Mouse (Mus musculus): ENCODE data around the gene Pik3r5.

Gene Pik3r5

DNA sequence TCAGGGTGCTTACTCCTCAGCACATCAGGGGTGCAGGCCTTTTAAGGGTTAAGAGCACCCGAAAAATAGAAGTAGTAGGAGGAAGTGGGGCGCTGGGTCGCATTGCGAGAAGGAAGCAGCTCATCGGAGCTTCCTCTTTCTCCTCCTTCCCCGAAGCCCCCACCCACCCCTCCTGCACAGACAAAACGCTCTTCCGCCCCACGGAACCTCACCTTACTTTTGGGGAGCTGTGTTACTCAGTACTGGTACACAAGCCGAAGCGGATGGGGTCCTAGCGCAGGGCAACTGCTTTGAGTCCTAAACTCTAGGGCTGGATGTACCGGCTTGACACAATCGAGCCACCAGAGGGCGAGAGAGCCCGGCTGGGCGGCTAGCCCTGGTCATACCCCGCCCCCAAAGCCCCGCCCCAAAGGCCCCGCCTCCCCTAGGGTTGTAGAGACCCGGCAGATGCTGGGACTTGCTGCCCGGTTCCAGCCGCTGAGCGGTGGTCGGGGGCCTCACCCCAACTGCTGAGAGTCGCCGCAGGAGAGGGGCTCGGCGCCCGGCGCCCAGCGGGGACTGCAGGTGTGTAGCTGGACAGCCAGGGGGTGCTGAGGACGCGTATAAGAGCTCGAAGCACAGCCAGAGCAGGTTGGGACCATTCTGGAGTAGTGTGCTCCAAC is at the start of gene Pik3r5:
Gene Pik3r5 (plus strand): TSS at position 423 of the 662 bp plus-strand sequence.
- CTCF ChIA-PET = no interaction called here

DNA sequence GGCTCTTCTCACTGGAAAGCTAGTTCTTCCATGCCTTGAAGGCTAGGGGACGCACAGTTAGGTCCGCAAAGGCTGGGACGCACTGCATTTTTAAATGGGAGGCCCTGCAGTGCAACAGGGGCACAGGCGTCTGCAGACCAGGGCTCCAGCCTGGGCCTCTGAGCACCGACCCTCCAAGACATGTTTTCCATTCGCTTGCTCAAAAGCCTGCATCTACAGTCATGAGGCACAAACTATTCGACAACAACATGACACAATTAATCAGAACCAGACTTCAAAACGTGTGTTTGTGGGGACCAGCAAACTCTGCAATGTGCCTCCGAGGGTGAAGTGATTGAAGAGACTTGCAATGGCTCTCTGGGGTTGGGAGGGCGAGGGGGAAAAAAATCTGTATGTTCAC is 48.4 kb upstream of the Pik3r5 start:
- CTCF ChIA-PET = no interaction called here

DNA sequence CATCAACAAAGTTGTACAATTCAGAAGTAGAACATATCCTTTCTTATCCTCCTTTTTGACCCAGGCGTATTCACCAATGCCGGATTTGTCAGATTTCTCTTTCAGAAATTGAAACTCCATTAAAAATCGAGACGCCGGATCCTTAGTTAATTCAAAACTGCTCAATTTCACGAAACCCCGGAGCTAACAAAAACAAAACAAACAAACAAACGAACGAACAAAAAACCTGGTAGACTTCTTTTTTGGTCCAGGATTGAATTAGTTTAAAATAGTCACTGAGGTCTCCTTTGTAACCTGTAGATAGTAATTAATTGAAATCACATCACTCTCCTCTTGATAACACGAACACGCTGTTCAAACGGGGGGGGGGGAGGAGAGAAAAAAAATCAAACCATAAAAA is 47.8 kb upstream of the Pik3r5 start:
- CTCF ChIA-PET = interaction anchor here (0.7 kb wide), 1 partner anchor 41 kb away, joined by 4 read pairs; no protein-coding TSS in a partner anchor

DNA sequence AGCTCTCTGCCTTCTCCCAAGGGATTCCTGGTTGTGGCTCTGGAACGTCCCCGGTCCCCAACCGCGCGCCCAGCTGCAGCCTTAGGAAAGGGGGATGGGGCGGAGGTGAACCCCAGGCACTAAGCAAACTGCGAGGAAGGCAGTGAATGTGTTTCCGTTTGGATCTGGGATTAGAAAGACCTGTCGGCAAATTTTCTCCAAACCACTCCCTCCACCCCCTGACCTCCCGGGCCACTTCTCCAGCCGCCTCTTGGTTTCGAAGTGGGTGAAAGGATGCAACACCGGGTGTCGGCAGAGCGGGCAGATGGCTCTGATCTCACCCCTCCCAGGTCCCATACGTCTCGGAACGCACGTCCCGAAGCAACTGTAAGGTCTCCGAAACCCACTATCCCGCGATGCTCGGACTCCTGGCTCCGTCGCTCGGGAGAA is 47.3 kb upstream of the Pik3r5 start:
- CTCF ChIA-PET = interaction anchor here (0.7 kb wide), 1 partner anchor 41 kb away, joined by 4 read pairs; no protein-coding TSS in a partner anchor

DNA sequence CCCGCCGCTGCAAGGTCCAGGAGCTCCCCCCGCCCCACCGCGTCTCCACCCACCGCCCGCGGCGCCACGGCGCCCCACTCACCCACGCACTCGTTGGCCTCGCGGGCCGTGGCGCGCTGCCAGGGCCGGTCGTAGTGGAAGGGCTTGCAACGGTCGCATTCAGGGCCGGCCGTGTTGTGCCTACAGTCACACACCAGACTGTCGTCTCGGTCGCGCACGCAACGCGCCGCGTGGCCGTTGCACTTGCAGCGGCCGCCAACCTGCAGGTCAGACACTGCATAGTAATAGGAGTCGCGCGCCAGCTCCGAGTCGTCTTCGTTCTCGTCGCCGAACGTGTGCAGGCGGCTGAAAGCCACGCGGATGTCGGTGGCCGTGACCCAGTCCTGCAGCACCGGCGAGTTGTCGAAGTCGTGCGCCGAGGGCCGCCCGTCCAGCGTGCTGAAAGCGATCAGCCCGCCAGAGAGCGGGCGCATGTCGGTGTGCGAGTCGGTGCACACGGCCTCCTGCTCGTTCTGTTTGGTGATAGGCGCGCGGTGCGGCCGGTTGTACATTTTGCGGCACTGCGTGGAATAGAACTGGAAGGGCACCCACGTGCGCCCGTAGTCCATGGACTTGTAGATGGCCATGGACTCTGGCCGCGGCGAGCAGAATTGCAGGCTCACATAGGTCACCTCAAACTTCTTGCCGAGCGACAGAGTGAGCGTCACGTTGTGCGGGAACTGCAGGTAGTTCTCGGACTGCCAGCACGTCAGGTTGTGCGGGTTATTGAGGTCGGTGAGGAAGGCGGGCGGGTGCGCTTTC is 46.7 kb upstream of the Pik3r5 start:
- CTCF ChIA-PET = no interaction called here

DNA sequence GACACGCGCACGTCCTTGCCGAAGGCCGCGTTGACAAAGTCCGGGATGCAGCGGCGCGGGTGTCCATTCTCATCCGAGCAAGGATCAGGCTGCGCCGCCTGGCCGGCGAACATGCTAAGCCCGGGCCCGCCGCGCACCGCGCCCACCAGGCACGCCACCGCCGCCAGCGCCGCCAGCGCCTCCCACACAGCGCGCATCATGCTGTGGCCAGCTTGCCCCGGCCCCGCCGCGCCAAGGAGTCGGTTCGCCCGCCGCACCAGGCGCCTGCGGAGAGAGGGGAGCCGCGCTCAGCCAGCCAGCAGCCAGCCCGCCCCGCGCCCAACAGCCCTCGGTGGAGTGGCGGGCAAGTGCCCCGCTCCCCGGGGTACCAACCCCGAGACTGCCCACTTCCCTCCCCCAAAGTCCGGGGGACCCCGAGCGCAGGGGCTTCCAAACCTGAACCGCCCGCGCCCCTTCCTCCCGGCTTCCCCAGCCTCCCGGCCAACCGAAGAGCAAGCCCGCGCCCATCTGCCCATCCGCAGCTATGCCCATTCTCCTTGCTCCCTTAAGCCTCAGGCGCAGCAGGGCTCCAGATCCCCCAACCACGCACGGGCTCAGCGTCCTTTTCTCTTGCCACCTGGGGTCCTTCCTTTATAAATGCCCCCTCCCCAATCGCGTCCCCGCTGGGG is 45.9 kb upstream of the Pik3r5 start:
- CTCF ChIA-PET = no interaction called here

DNA sequence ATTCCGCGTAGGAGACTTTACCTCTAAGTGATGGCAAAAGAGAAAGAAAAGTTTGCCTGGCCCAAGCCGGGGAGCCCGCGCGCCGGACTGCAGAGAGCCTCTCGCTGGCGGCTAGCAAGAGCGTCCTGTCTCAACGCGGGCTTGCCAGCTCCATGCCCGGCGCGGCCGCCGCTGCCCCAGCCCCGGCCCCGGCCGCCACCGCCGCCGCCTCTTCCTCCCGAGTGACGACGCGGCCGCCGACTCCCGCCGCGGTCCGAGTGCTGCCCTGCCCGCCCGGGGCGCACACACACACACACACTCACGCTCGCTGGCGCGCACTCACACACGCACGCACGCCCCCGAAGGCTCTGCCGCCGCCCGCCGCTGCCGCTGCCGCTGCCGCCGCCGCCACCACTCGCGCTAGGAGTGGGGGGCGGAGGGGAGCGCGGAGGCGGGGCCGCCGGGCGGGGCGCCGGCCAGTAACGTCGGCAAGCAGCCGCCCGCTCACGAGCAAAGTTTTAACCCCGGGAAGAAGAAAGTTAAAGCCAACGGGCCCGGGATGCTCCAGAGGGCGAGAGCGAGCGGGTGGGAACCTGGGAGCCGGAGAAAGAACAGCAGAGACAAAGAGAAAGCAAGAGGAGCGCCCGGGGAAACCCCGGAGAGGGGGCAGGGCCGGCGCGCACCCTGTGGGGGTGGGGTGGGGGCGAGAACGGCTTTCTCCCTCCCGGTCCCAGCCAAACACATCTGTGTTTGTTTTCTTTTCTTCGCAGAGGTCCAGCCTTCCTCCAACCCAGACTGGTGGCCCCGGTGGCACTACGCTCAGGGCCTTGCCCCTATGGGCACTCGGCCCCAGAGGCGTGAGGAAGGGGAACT is 45.1 kb upstream of the Pik3r5 start:
- CTCF ChIA-PET = interaction anchor here (0.7 kb wide), 1 partner anchor 20 kb away, joined by 4 read pairs; no protein-coding TSS in a partner anchor

DNA sequence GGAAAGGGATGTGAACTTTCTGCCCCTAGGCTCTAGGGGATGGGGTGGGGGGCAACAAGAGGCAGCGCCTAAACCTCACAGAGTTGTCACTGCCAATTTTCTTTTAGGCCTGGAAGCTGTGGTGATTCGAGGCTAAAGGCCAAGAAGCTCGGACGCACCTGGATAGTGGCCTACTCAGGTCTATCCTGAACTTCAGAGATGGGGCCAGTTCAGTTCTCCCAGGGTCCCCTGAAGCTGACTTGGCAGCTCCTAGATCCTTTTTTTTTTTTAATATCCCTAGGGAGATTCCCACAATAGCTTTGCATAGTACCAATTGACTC is 44.5 kb upstream of the Pik3r5 start:
- CTCF ChIA-PET = interaction anchor here (0.7 kb wide), 1 partner anchor 20 kb away, joined by 4 read pairs; no protein-coding TSS in a partner anchor

DNA sequence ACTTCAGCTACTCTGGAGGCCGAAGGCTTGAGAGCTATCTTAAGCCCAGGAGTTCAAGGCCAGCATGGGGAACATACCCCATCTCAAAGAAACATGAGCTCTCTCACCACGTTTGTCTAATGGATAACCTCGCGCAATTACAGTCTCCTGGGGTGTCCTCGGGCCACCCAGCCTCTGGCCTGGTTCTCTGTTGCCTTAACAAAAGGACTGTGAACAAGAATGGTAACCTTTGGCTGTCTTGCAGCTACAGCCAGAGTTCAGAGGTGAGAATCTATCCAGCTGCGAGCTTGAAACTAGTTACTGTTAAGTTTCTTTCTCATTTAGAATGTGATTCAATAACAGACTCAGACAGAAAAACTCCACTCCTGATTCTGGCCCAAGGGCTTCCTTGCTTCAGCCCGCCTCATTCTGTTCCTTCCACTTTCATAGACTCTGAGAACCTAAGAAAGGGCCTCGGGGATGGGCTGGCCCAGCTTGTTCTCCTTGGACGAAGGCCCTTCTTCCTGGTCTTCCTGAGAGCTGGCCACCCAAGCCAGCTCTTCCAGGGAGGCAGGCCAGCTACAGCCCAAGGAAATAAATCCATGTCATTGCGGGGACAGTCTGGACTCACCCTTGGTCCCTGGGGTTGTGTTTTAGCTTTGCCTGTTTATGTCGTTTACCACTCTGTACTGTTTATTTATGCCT is 43.8 kb upstream of the Pik3r5 start:
- CTCF ChIA-PET = no interaction called here

DNA sequence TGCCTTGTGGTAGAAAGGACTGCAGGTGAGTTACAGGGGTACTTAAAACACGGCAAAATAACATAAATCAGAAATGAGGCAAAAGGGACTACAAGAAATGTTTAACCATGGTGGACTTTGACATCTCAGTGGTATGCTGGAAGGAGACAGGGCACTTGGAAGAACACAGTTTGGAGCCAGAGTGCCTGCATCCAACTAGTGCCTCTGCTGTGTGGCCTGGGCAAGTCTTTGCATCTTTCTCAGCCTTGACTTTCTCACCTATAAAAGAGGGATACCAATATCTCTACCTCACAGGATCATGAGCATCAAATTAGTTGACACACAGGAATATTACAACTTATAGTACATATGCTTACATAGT is 43.3 kb upstream of the Pik3r5 start:
- CTCF ChIA-PET = no interaction called here

DNA sequence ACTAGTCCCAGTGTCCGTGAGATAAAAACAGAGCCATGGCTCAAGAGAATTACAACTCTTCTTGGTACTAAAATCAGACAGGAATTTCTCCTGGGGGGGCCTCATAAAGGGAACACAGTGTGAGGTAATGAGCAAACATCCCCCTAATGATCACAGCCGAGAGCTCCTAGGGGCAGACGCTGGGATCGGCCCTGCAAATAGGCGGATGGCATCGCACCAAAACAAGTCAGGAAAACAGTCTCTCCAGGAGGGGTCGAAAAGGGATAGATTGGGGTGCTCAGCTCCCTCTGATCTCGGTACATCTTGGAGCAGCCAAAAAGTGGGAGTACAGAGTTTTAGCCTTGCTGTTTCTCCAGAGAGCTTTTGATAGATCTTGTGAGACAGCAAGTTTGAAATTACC is 42.3 kb upstream of the Pik3r5 start:
- CTCF ChIA-PET = interaction anchor here (0.8 kb wide), 1 partner anchor 269 kb away, joined by 5 read pairs; no protein-coding TSS in a partner anchor

DNA sequence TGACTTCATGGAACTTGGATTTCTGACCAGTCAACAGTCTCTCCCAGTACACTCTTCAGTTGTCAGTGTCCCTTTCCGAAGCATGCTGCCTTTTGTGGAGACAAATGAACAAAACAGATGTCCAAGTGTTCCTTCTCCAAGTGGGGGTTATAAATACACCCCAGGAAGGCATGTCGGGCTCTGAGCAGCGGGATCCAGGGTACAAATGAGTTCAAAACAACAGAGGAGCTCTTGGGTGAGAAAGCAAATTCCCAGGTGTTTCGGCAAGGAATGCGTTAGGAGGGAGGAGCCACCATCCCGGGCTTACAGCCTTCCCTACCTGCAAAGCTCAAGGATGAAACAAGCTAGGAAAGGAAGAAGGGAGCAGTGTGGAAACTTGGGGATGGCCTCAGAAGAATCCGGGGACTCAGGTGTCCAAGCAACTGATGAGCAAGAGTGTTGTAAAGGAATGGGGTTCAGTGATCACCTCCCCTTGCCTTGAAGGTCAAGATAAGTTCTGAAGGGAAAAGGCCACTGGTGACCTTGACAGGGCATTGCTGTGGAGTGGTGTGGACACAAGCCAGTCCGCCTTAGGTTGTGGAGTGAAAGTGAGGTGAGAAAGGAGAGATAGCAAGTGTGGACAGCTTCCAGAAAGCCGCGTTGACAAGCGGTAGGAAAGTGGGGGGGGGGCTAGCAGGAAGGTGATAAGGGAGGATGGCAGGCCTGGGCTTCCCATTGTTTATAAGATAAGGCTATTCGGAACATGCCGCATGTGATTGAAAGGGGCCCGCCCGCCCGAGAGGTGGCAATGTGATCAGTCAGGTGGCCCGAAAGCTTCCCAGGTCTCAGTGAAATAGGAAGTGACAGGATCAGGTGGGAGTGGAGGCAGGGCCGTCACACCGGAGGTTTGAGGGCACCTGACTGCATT is 41.3 kb upstream of the Pik3r5 start:
- CTCF ChIA-PET = interaction anchor here (0.8 kb wide), 1 partner anchor 270 kb away, joined by 5 read pairs; no protein-coding TSS in a partner anchor

DNA sequence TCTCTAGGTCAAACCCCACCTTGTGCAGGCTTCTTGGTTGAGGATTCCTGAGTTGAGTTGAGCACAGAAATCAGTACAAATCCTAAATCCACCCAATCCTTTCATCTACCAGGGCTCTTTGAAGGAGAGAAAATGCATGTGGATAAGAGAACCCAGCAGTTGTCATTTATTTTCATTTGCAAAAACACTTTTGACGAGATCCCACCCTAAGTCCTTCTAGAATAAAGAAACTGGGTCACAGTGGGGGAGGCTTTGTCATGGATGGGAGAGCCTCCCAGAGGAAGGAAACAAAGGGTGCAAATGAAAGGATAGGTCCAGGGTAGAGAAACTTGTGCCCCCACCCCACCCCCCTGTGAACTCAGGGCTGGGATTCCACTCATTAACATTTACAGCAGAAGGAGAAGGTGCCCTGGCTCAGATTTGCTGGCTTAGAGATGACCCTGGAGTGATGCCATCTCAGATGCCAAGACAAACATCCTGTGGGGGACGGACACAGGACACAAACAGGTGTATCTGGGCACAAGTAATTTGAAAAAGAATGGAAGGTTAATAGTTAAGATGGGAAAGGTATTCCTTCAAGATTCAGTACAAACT is 37.9 kb upstream of the Pik3r5 start:
- CTCF ChIA-PET = no interaction called here

DNA sequence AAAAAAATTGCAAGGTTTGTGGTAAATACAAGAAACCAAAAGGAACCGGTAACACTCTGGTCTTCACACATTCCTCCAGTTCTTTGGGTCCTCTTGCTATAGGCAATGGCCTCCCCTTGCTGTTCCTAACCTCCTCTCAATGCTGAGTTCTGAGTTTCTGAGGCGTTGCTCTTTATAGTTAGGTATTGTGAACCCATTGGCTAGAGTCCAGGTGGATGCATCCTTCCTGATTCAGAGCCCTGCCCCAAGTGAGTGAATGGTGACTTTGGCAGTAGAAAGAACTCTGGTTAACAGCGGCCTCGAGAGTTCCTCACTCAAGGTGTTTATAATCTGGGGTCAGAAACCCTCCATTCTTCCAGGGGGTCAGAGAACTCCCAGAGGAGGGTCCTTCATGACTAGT is 37.2 kb upstream of the Pik3r5 start:
- CTCF ChIA-PET = no interaction called here

DNA sequence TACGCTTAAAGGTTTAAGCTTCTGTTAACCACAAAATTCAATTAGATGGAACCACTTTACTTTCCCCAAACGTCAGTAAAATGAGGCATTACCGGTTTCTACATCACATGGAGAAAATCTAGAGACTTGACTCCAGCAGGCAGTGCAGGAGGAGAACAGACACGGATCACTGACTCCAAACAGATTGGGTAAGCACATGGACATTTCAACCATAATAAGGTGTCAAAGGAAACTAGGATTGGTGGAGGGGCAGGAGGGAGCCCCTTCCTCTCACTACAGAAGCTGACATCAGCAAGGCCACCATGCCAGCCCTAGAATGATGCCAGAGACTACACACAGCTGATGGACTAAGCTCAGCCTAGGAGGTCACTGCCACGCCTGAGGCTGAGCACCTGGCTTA is 36.4 kb upstream of the Pik3r5 start:
- CTCF ChIA-PET = no interaction called here

DNA sequence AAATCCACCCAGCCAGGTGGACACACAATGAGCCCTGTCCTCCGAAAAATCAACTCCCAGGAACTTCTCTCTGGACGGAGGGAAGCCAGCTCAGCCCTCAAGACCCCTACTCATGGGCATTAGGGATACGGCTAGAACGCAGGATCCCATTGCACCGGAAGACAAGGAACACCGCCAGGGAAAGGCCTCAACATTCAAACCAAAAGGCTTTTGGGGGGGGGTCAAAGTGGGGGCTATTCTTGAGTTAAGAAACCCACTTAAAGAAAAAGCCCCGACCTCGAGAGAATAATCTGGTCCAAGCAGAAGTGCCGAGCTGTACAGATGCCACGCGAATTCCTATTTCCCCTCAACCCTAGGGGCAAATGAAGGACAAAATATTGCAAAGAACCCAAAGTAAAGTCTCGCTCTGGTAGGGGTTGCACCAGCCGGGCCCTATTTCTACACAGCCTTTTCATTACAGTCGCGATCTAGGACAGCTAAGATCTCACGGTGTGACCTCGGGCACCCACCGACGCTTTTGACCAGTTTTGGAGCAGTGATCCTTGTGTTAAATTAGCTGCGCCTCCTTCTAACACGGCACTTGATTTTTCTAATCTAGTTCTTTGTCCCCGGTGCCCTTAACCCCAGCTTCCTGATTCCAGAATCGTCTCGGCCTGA is 32.9 kb upstream of the Pik3r5 start:
- CTCF ChIA-PET = interaction anchor here (0.7 kb wide), 1 partner anchor 125 kb away, joined by 5 read pairs; no protein-coding TSS in a partner anchor

DNA sequence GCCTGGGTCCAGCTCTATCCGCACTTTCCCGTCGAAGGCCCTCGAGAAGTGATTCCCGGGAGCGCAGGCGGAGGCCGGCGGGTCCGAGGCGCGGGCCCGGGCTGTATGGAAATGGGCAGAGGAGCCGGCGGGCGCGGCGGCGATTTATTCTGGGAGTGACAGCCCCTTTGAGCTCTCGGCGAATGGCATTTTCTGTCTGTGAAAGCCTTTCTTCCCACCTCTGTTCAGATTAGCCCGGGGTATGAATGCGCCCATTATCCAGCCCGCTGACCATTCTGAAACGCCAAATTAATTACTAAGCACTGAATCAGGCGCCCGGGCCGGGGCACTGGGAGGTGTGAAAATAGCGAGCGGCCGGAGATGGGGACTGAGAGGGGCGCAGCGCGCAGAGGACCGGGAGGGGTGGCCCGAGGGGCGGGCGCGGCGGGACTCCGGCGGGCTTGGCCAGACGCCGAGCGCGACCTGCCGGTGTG is 32.3 kb upstream of the Pik3r5 start:
- CTCF ChIA-PET = no interaction called here

DNA sequence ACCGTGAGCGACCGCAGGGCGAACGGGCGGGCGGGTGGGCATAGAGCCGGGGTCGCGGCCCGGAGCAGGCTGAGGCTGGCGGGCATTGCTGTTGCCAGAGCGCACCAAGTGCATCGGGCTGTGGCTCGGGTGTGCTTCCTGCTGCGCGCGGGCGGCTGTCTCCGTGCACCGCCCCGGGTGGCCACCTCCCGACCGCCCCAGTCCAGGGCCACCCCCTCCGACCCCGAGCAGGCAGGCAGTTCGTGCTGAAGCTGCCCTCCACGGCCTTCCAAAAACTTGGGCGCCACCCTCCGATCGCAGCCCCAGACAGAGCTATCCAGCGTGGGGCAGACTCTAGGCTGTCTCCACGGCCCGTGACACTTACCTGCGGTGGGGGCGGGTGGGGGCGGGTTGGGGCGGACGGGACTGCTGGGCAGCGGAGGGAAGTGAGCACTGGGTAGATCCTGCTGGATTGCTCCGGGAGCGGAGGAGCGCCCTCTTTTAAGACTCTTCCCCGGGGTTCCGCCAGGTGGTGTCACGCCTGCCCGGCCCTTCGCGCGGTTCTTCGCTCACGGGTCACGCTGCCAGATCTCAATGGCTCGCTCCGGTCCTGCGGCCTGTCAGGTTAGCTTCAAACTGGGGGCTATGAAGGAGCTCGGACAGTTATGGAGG is 31.8 kb upstream of the Pik3r5 start:
- CTCF ChIA-PET = no interaction called here

Measured in spleen, embryonic (tissue).